Mouse (Mus musculus) kidney, adult 2 months (tissue): ENCODE results near the gene Ahdc1. TPM values are rescaled to one million over a fixed set of nuclear protein-coding genes. Genes with fewer than 3 reads are reported as not detected.

Experiments
- DNase-seq: peaks from one replicate; pipeline ENCODE4 v3.0.0; 2021
- H3K27ac ChIP-seq: fragments of 200-500 bp; 2 replicates; pipeline ENCODE4 v1.5.1; 2012; ENCODE audit warnings: low read depth, low read length, control low read depth, inconsistent platforms; ENCODE audit not compliant: insufficient read depth
- H3K27me3 ChIP-seq: fragments of 200-500 bp; replicated peaks from 2 replicates; pipeline ENCODE4 v1.6.1; 2012; ENCODE audit warnings: mild to moderate bottlenecking, moderate library complexity, low read length, inconsistent platforms; ENCODE audit not compliant: control insufficient read depth, insufficient read depth
- H3K36me3 ChIP-seq: fragments of 200-500 bp; 2 replicates; pipeline ENCODE4 v1.6.1; 2012; ENCODE audit warnings: mild to moderate bottlenecking, moderate library complexity, low read length, inconsistent platforms; ENCODE audit not compliant: control insufficient read depth, insufficient read depth
- H3K4me1 ChIP-seq: fragments of 200-500 bp; 2 replicates; pipeline ENCODE4 v1.6.1; 2011; ENCODE audit warnings: low read length; ENCODE audit not compliant: control insufficient read depth, insufficient read depth
- H3K4me3 ChIP-seq: fragments of 200-500 bp; 2 replicates; pipeline ENCODE4 v1.5.1; 2011; ENCODE audit warnings: mild to moderate bottlenecking, low read depth, low read length, control low read depth; ENCODE audit not compliant: insufficient read depth
- CTCF ChIP-seq: fragments of 200-500 bp; conservative IDR thresholded peaks from 2 replicates; pipeline ENCODE4 v1.5.1; 2011; ENCODE audit warnings: low read depth, mild to moderate bottlenecking, control low read depth, low read length, moderate library complexity, mixed read lengths; ENCODE audit not compliant: insufficient read depth, insufficient read length
- POLR2A ChIP-seq: fragments of 200-500 bp; IDR thresholded peaks from one replicate; pipeline ENCODE4 v1.6.1; 2011; ENCODE audit warnings: low read depth, low read length, control low read depth
- WGBS: fragments of 180-500 bp; shearing (Covaris S2); methylation state at CpG from one replicate; pipeline ENCODE4 v1.1.7; 2018; 5-methylcytosine and 5-hydroxymethylcytosine counted together
- polyA plus RNA-seq: library from polyadenylated mRNA; depleted of rRNA; stranded (reverse); fragments of >200 nt; gene quantifications from 2 replicates; pipeline ENCODE4 v1.2.3, GENCODE M21; 2012

The Ahdc1 gene
- polyA plus RNA-seq, 1 experiment, result 22.2 TPM

DNA sequence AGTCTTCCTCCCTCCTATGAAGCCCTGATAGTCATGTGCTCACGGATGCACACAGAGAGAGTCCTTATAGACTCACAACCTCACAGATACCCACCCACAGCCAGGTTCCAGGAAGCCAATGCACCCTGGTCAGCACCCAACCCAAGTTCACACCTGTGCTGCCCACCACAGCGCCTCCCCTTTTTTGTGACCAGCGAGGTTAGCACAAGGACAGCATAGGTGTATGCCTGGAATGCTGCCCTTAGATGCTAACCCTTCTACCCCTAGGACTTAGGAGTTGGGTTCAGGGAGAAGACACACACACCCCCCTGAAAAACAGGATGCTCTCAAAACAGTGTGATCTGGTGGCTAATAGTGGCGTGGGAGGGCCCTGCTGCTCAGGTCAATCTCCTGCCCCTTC lies 78.7 kb downstream of the Ahdc1 start:
- DNase-seq, result no peak
- WGBS, result 71% methylated on average over 4 of the region's 4 CpGs
- H3K36me3 ChIP-seq, result no peaks in the 10 kb centered on the region
- no peak overlapping the region for H3K4me3 ChIP-seq
- no peak overlapping the region for H3K27ac ChIP-seq
- H3K4me1 ChIP-seq, result peaks cover 48% of the 10 kb centered on the region
- no peaks in the 10 kb centered on the region for H3K27me3 ChIP-seq
- TF ChIP-seq POLR2A (no peak), CTCF (no peak)

DNA sequence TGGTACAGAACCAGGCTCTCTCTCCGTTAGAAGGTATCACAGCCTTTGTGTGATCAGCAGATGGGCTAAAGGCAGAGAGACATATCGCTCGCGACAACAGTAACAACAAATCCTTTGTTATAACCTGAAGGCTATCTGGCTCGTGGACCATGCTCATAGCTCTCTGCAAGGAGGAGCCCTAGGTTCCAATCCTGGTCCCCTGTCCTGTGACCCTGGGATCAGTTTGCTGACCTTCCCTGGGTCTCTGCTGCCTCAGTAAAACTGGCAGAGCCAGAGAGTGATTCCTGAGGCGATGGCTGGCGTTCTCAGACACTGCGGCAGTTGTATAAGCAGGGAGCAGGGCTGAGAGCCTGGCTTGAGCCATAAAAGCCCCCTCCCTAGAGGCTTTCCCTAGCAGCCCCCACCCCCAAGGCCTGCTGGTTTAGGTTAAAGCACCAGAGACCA lies 79.2 kb downstream of the Ahdc1 start:
- peaks cover 48% of the 10 kb centered on the region for H3K4me1 ChIP-seq

DNA sequence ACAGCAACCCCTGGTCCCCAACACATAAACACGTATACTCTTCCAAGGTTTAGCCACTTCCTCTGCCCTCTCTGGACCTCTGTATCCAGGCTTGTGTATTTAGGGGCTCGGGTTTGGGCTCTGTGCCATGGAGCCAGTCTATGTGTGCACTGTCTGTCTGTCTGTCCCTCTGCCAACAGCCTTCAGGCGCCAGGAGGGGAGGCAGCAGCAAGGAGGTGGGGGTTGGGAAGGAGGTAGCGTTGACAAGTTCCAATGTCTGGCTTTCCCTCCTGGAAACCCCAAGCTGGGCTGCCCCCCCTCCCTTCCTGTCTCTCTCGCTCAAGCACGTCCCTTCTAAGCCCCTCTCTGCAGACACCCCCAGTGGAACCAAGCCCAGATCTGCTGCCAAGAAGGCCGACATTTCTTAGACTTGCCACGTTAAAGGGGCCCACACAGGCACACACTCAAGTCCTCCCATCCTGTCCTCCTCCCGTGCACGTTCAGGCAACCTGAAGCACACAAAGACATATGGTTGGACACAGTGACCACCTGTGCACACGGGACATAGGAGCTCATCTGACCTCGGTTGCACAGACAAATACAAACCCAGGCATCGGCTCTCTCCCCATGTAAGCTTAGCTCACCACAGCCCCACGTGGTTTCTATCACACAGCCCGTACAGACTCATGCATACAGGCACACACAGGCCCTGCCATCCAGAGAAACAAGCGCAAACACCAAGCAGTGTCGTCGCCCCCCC lies 79.8 kb downstream of the Ahdc1 start:
- Histone ChIP-seq H3K4me3 (no peak overlapping the region), H3K36me3 (no peaks in the 10 kb centered on the region), H3K4me1 (peaks cover 49% of the 10 kb centered on the region), H3K27me3 (no peaks in the 10 kb centered on the region), H3K27ac (no peak overlapping the region)
- 31% methylated on average over 18 of the region's 18 CpGs for WGBS
- peak; percentile 61 for DNase-seq
- TF ChIP-seq POLR2A (no peak), CTCF (no peak)

More for the DNA sequence above, 79.2 kb downstream of the Ahdc1 start:
- H3K27me3 ChIP-seq, result no peaks in the 10 kb centered on the region
- TF ChIP-seq CTCF (no peak), POLR2A (no peak)
- H3K36me3 ChIP-seq, result no peaks in the 10 kb centered on the region
- H3K4me3 ChIP-seq, result no peak overlapping the region
- 43% methylated on average over 8 of the region's 8 CpGs for WGBS
- H3K27ac ChIP-seq, result no peak overlapping the region
- DNase-seq, result no peak

- no peaks in the 10 kb centered on the region for H3K27me3 ChIP-seq
- H3K27ac ChIP-seq, result no peak overlapping the region
- 83% methylated on average over 4 of the region's 4 CpGs for WGBS
- H3K4me3 ChIP-seq, result no peak overlapping the region
- no peak for TF ChIP-seq POLR2A
- TF ChIP-seq CTCF, result no peak
- H3K4me1 ChIP-seq, result peaks cover 49% of the 10 kb centered on the region
- no peaks in the 10 kb centered on the region for H3K36me3 ChIP-seq
- DNase-seq, result no peak
These were observed 80.4 kb downstream of the Ahdc1 start for GRCm38 (mm10) chr4:133091459-133091785.

DNA sequence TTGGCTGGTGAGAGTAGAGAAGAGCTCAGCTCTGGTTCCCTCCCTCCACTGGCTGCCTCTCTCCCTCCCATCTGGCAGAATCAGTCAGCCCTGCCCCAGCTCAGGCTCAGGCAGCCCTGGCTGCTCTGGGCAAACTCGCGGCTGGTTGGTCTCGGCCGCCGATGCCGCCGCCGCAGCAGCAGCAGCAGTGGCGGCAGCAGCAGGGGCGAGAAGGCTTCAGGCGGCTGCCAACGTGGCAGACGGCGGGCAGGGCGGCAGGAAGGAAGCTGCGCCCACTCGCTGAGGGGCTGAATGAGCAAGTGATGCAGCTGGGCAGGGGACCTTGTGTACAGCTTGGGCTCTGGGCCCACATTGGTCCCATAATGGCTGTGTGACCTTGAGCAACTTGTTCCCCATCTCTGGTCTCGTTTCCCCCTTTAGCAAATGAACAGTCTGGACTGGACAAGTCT lies 81.4 kb downstream of the Ahdc1 start:
- peak overlapping the region; percentile 2; the same call in 1 of the 2 replicates for H3K4me3 ChIP-seq

GRCm38 (mm10) chr4:133093056-133093455 lies 82.0 kb downstream of the Ahdc1 start:
- Histone ChIP-seq H3K27ac (peak overlapping the region; percentile 17), H3K4me1 (peaks cover 43% of the 10 kb centered on the region), H3K27me3 (no peaks in the 10 kb centered on the region), H3K4me3 (no peak overlapping the region), H3K36me3 (no peaks in the 10 kb centered on the region)
- 65% methylated on average over 6 of the region's 6 CpGs for WGBS
- DNase-seq, result no peak
- TF ChIP-seq POLR2A (no peak), CTCF (no peak)

More for the DNA sequence above, 81.4 kb downstream of the Ahdc1 start:
- Histone ChIP-seq H3K36me3 (no peaks in the 10 kb centered on the region), H3K27ac (peak overlapping the region; percentile 78), H3K27me3 (no peaks in the 10 kb centered on the region), H3K4me1 (peaks cover 47% of the 10 kb centered on the region)
- WGBS, result 3% methylated on average over 18 of the region's 18 CpGs
- peak; percentile 73 for DNase-seq
- no peak for TF ChIP-seq CTCF
- TF ChIP-seq POLR2A, result no peak

DNA sequence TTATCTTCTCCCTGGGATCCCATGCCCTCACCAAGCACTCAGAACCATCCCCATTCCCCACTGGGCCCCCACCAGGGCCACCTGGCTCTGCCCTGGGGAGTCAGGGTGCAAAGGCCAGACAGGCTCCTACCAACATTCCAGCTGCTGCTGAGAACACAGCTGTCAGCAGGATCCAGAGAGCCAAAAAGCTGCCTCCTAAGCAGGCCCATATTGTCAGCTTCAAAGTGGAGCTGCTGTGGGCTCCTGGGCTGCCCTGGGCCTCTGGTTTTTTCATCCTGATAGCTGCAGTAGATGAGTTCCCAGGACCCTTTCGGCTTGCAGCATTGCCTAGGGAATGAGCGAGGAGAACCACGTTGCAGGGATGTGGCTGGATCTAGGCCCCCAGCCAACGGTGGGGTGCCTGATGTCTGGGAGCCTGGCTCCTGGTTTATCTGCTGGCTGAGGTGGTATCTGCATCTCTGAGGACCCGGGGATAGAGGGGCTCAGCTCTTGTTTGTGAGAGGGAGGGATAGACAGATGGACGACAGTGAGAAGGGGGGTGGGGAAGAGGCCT lies 82.5 kb downstream of the Ahdc1 start:
- Histone ChIP-seq H3K27ac (peak overlapping the region; percentile 17), H3K27me3 (no peaks in the 10 kb centered on the region), H3K4me3 (no peak overlapping the region), H3K36me3 (no peaks in the 10 kb centered on the region), H3K4me1 (peaks cover 42% of the 10 kb centered on the region)
- TF ChIP-seq POLR2A, result no peak
- no peak for TF ChIP-seq CTCF
- DNase-seq, result peak; percentile 79
- WGBS, result 35% methylated on average over 6 of the region's 6 CpGs

DNA sequence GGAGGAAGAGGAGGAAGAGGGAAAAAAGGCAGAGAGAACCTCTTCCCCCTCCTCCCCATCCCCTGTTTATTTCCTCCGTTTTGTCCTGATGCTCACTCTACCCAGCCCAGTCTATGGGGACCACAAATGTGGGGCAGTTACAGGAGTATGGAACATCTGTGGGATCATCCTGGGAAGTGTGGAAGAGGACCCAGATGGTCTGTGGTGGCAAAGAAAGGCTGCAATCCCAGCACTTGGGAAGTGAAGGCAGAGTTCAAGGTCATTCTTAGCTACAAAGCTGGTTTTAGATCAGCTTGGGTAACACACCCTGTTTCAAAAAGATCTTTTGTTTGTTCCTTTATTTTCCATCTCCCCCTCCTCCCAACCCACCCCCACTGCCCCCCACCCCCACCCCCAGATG lies 83.2 kb downstream of the Ahdc1 start:
- TF ChIP-seq POLR2A, result no peak
- no peak for TF ChIP-seq CTCF
- H3K27me3 ChIP-seq, result no peaks in the 10 kb centered on the region
- no peaks in the 10 kb centered on the region for H3K36me3 ChIP-seq
- WGBS, result 44% methylated on average over 1 of the region's 1 CpGs
- peak overlapping the region; percentile 14; the same call in 1 of the 2 replicates for H3K27ac ChIP-seq
- H3K4me1 ChIP-seq, result peaks cover 42% of the 10 kb centered on the region
- no peak for DNase-seq
- H3K4me3 ChIP-seq, result no peak overlapping the region
